15 mouse cellular contexts compared by ENCODE assay signal in the genomic region with DNA sequence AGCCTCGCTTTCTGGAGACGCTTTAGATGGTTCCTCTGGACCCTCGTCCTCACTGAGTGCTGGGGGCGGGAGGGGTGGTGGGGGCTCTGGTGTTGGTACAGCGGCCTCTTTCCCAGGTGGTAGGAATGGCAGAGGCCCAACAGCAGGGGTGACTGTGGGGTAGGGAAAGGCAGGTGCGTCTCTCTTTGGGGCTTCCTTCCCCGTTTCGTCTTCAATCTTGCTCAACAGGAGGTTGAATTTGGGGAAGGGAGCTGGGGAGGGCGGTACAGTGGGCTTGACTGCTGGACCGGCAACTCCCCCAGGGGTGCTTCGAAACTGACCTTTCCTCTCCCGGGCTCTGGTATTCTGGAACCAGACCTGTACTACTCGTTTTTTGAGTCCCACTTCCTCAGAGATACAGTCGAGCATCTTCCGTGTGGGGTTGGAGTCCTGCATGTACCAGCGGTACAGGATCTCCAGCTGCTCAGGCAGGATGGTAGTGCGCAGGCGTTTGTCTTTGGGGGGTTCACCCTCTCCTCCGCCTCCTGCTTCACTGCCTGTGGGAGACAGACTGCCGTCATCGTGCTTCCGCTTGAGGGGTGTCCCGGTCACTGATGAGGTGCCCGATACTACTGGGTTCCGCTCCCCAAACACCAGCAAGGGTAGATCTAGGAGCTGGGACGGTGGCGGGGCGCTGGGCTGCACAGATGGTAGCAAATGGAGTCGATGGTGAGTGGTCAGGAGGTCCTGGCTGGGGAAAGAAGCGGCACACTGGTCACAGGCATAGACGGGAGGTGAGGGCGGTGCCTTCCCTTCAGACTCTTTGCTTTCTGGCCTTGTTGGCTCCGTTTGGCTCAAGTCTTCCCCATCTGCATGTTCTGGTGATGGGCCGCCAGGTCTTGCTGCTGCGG. TPM values are rescaled to one million over a fixed set of nuclear protein-coding genes. Genes with fewer than 3 reads are reported as not detected.
DNase-seq lines count a peak whose midpoint lies in the region; ATAC-seq and TF ChIP-seq lines count a peak whose summit lies in the region.
"Had no signal": no experiment of that assay in that cellular context is flagged by ENCODE, and none has a peak within 500 bp of the region (broad histone marks: within the 10 kb centered on the region; RNA-seq: fewer than 3 reads in every experiment).

No protein-coding gene starts in this region.

- TF ChIP-seq POLR2A in cerebellum, adult 2 months (IDR thresholded peaks at IDR 0.05; ENCODE audit: borderline replicate concordance, insufficient read depth, low read length): no peak; the same call in 1 of the 2 replicates

- TF ChIP-seq CTCF in left cerebral cortex, adult 2 months (IDR thresholded peaks at IDR 0.05): no peak
- no peak for TF ChIP-seq CTCF in cerebellum, adult 2 months (IDR thresholded peaks at IDR 0.05; ENCODE audit: borderline replicate concordance, insufficient read depth, low read depth, low read length)

- H3K9ac ChIP-seq in liver, embryonic 15.5 days: peak overlapping the region; percentile 75; the same call in 1 of the 2 replicates
- H3K9ac ChIP-seq: lung, embryonic 14.5 days had no signal

- no peaks in the 10 kb centered on the region for H3K9me3 ChIP-seq in liver, embryonic 15.5 days (replicated peaks)

- no peaks in the 10 kb centered on the region for H3K27me3 ChIP-seq in cerebellum, adult 2 months (ENCODE audit: control insufficient read depth, insufficient read depth, low read length)
- H3K27me3 ChIP-seq in liver, embryonic 15.5 days: no peaks in the 10 kb centered on the region; the same call in 1 of the 2 replicates

- peak overlapping the region; percentile 83 for H3K4me2 ChIP-seq in liver, embryonic 15.5 days
- H3K4me2 ChIP-seq: heart, embryonic 11.5 days; lung, embryonic 14.5 days had no signal

- DNase-seq in cerebellum, postnatal 4 days (ENCODE audit: low spot score in 2 of 2): no peak
- DNase-seq in left cerebral cortex, adult 2 months (ENCODE audit: extremely low spot score in 1 of 2, low spot score in 2 of 2): peak in 1 of 2 experiments; percentile 31
- no peak for DNase-seq in left cerebral cortex, adult 11 months (ENCODE audit: low spot score)
- DNase-seq in cerebellum, adult 2 months: peak; percentile 71 to 75
- DNase-seq in retina, postnatal 1 day: no peak
- no peak for DNase-seq in lung, postnatal 25 days (ENCODE audit: low spot score)
- DNase-seq: kidney, adult 11 months; kidney, postnatal 36 days; lung, embryonic 14.5 days; right cerebral cortex, postnatal 4 days had no signal

- intact Hi-C loops in left cerebral cortex, adult 2 months (cut with DNase I): loop anchor here (5.0 kb wide), 1 partner anchor 37 kb away; no protein-coding TSS in a partner anchor

- WGBS in cerebellum, adult 2 months: 21% methylated on average over 35 of the region's 35 CpGs
- WGBS in liver, embryonic 15.5 days (ENCODE audit: insufficient replicate concordance): 73% methylated on average over 35 of the region's 35 CpGs

- no peaks in the 10 kb centered on the region for H3K36me3 ChIP-seq in liver, embryonic 15.5 days (replicated peaks)

- peak; percentile 37; the same call in 1 of the 2 replicates for ATAC-seq in cerebellum, adult (ENCODE audit: insufficient number of reproducible peaks, low FRiP score, low TSS enrichment)
- no peak for ATAC-seq in liver, embryonic 15.5 days (ENCODE audit: insufficient read depth)

- H3K4me1 ChIP-seq in cerebellum, adult 2 months (ENCODE audit: control insufficient read depth, insufficient read depth, low read length): peaks cover 64% of the 10 kb centered on the region
- H3K4me1 ChIP-seq in liver, embryonic 15.5 days (replicated peaks): peaks cover 62% of the 10 kb centered on the region

- H3K4me3 ChIP-seq in left cerebral cortex, adult 2 months: no peak overlapping the region
- peak overlapping the region; percentile 56 for H3K4me3 ChIP-seq in cerebellum, adult 2 months (replicated peaks; ENCODE audit: insufficient read depth, low read depth, low read length)
- H3K4me3 ChIP-seq in liver, embryonic 15.5 days (replicated peaks): peak overlapping the region; percentile 68
- H3K4me3 ChIP-seq: myocyte had no signal

- peak overlapping the region; percentile 15; the same call in 1 of the 2 replicates for H3K27ac ChIP-seq in left cerebral cortex, adult 2 months
- H3K27ac ChIP-seq in cerebellum, adult 2 months (ENCODE audit: insufficient read depth, low read length): peak overlapping the region; percentile 95
- H3K27ac ChIP-seq in liver, embryonic 15.5 days (replicated peaks): no peak overlapping the region

RNA-seq across cellular contexts. Expression of a gene that starts 27.4 kb away (rescaled TPM):
- total RNA-seq in left cerebral cortex, adult 2 months (2021): 10 to 100 TPM; 47.0 to 61.6 TPM
- 10.7 and 11.0 TPM in 2 replicates for polyA plus RNA-seq in cerebellum, adult 2 months (2012; rRNA removed)
- 1.2 and 1.6 TPM in 2 replicates for polyA plus RNA-seq in liver, embryonic 15.5 days (2015; fragmentation: Nextera tagmentation; extraction: Ambion mirVana)

RNA-seq across cellular contexts. Expression of a gene that starts 29.9 kb away (rescaled TPM):
- total RNA-seq in left cerebral cortex, adult 2 months (2021): 10 to 100 TPM; 18.1 to 22.8 TPM
- polyA plus RNA-seq in cerebellum, adult 2 months (2012; rRNA removed): 12.8 and 13.8 TPM in 2 replicates
- 4.4 and 6.2 TPM in 2 replicates for polyA plus RNA-seq in liver, embryonic 15.5 days (2015; fragmentation: Nextera tagmentation; extraction: Ambion mirVana)

RNA-seq across cellular contexts. Expression of a gene that starts 41.7 kb away (rescaled TPM):
- 1 to 10 TPM; 7.7 to 9.5 TPM for total RNA-seq in left cerebral cortex, adult 2 months (2021)
- polyA plus RNA-seq in cerebellum, adult 2 months (2012; rRNA removed): 18.6 and 19.1 TPM in 2 replicates
- polyA plus RNA-seq in liver, embryonic 15.5 days (2015; fragmentation: Nextera tagmentation; extraction: Ambion mirVana): 16.3 and 17.4 TPM in 2 replicates

RNA-seq across cellular contexts. Expression of a gene that starts 49.5 kb away (rescaled TPM):
- total RNA-seq in left cerebral cortex, adult 2 months (2021): 10 to 100 TPM; 26.7 to 30.7 TPM
- polyA plus RNA-seq in cerebellum, adult 2 months (2012; rRNA removed): 49.4 and 50.4 TPM in 2 replicates
- 34.0 and 34.6 TPM in 2 replicates for polyA plus RNA-seq in liver, embryonic 15.5 days (2015; fragmentation: Nextera tagmentation; extraction: Ambion mirVana)

RNA-seq across cellular contexts. Expression of a gene that starts 52.0 kb away (rescaled TPM):
- total RNA-seq in left cerebral cortex, adult 2 months (2021): 100 to 1,000 TPM; 300 to 347 TPM
- polyA plus RNA-seq in cerebellum, adult 2 months (2012; rRNA removed): 204 and 227 TPM in 2 replicates
- polyA plus RNA-seq in liver, embryonic 15.5 days (2015; fragmentation: Nextera tagmentation; extraction: Ambion mirVana): 0.02 TPM in 1 of 2 replicates, not detected in the other
- total RNA-seq: hematopoietic stem cell, adult 5-6 weeks had no signal
- polyA plus RNA-seq: myocyte had no signal

Comparison
In these comparisons a context has a peak if more than half of its experiments do, and no peak if none do; other contexts are left out.
1. DNase-seq: peak in cerebellum, adult 2 months (2 of 2); none in cerebellum, postnatal 4 days (0 of 2), left cerebral cortex, adult 11 months (single experiment), retina, postnatal 1 day (single experiment) and lung, postnatal 25 days (single experiment).